Mouse (Mus musculus) CD4-positive, CD25-positive, alpha-beta regulatory T cell, adult 2 months (primary cell): ENCODE measurements around the gene Irf2.

Experiments
- DNase-seq: peaks from one replicate; pipeline ENCODE4 v3.0.0-alpha.2; 2012; ENCODE audit warnings: low read depth, low spot score

Irf2 gene

DNA sequence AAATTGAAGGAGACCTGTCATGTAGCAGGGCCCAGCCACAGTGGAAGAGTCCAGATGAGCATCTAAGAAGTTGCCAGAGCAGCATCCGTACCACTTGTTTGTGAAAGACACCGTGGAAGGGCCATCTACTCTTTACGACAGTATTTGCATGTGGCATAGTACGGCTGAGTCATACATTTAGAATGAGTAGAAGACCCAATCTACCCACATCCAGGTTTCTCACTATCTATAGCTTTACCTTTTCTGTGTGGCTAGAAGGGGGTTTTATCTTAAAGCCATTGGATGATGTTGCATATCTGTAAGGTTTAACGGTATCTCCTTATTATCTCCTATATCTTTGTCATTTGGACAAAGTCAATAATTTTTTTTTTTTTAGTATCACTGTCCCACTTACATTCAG, 59.7 kb downstream of the Irf2 start:
- DNase-seq, result no peak

- no peak for DNase-seq
Observed at GRCm38 (mm10) chr8:46799706-46800105, 60.2 kb downstream of the Irf2 start.

DNA sequence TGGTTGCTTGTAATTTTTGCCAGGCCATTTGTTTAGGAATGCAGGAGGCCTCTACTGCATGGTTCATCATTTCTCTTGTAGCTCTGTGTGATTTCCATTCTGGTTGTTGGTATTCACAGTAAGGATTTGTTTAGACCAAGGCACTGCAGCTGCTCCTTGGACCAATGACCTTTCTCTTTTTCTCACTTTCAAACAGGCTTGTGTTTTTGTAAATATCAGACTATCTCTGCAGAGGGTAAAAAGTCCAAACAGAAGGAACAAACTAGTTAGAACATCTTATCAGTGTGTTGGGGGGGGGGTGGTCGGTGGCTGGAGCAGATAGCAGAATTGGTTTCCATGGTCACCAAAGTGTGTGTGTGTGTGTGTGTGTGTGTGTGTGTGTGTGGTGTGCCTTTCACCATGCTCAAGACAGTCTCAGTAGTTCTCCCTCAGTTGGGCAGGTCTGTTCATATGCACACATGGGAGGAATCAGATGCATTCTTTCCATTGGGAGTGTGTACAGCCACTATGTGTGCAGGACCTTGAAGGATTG, 61.7 kb downstream of the Irf2 start:
- no peak for DNase-seq

- DNase-seq, result no peak
Observed at GRCm38 (mm10) chr8:46802009-46802408, 62.5 kb downstream of the Irf2 start.

DNA sequence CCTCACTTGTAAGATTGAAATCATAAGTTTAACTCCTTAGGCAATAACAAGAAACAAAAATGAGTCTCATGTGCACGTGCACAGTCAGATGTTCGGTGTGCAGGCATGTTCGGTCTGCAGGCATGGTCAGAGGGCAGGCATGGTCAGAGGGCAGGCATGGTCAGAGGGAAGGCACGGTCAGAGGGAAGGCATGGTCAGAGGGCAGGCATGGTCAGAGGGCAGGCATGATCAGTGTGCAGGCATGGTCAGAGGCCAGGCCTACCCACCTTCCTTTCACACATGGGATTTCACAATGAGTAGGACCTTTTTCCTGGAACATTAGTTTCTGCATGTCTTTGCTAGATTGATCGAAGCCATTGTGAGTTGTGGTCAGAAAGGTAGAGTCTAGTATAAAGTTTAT, 65.2 kb downstream of the Irf2 start:
- DNase-seq, result no peak

DNA sequence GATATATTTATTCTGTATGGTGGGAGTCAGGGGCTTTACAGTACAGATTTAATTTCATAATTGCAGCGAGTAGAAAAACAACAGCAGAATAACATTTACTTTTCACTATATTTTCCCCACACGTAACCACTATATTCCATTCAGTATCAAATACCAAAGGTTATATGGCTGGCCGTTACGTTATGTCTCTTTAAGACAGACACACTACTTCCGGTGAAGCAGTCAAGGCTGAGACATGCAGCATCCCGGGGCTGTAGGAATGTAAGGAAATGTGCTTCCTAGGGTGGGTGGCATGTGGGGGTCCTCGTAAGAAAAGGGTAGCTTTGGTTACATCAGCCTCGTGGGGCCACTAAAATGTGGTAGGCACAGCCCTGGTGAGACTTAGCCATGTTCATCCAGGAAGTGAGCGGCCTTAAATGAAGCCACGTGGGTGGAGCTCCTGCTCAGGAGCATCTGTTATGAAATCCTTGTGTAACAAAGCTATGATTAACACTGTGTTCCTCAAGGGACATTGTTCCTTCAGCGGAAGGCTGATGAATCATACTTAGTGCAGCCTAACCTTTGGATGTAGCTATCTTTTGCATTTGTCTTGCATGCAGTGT, 71.6 kb downstream of the Irf2 start:
- no peak for DNase-seq

DNA sequence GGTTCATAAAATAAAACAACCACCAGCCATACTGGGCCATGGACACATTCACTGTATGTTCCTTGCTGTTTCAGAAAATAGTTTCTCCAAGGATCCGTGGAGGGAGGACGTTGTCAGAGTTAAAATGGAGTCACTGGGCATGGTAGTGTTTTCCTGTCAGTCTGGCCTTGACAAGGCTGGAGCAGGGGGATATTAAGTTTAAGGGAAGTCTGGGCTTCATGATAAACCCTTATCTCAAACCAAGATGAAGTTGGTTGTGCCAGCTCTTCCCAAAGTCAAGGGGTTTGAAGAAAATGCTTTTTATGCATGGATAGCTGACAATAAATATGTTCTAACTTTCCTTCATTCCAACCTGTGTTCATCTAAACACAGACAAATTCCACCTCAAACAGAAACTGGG, 72.4 kb downstream of the Irf2 start:
- DNase-seq, result no peak

DNA sequence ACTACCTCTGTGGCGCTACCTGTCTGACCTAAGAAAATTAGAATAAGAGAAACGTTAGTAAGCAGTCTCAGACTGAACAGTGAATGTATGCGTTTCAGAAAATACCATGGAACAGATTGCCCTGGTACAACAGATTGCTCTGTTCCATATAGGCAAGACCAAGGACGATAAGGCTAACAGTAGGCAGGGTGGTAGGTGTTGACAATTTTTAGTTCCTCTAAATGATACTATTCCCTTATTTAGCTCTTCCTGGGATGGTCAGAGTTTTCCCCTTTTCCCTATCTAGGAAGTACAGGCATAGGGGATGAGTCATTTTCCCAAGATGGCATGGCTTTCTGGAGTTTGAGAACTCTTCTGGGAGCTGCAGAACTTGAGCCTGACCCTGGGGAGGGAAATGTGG, 73.4 kb downstream of the Irf2 start:
- no peak for DNase-seq

GRCm38 (mm10) chr8:46818106-46818989, 78.8 kb downstream of the Irf2 start:
- no peak for DNase-seq

GRCm38 (mm10) chr8:46818990-46819288, 79.4 kb downstream of the Irf2 start:
- DNase-seq, result no peak

- DNase-seq, result no peak
Observed at GRCm38 (mm10) chr8:46828734-46829413, 89.3 kb downstream of the Irf2 start.

GRCm38 (mm10) chr8:46829414-46830111, 90.0 kb downstream of the Irf2 start:
- no peak for DNase-seq

DNA sequence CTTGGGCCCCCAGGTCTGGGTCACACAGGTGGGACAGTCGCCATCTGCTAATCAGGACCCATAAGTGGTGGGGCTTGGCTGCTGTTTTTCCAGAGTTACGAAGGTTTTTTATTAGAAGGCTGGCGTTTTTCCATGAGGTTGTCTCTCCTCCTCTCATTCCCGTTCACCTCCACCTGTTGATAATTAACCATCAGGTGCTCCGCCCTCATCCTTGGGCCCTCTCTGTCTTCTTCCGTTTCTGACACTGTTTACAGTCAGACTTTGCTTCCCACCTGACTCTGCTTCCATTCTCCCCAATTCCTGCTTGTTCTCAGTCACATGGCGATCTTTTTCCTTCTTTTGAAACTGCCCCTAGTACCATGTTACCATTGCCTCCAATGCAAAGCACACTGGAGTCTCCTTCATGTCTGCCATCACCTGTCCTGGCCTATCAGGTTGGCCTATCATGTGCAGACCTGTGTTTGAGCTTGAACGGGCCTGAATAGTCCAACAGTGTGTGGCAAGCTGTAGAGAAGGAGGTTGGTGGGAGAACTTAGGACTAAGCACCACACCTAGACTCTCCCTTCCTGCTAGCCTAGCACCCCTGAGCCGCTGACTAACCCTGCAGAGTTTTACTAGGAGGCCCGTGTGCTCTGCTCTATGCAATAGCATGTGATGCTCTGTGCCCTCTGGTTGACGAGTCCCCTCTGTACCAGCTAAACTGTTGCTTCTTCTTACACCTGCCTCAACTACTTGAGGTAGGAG, 90.8 kb downstream of the Irf2 start:
- DNase-seq, result no peak

DNA sequence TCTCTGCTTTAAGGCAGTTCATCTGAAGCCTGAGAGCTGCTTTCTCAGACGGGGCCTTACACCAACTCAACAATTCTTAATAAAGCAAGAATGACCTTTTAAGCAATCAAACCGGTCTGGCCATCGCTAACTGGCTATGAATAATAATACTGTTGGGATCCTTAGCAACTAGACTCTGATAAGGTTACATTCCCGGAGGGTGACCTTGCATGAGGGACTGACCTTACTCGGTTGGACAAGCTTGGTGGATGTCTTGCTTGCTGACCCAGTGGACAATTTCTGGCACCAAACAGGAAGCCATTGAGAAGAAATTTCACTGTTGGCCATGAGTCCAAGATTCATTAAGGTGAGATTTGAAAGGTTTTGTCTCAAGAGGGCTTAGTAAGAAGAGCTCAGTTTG, 92.4 kb downstream of the Irf2 start:
- DNase-seq, result no peak

DNA sequence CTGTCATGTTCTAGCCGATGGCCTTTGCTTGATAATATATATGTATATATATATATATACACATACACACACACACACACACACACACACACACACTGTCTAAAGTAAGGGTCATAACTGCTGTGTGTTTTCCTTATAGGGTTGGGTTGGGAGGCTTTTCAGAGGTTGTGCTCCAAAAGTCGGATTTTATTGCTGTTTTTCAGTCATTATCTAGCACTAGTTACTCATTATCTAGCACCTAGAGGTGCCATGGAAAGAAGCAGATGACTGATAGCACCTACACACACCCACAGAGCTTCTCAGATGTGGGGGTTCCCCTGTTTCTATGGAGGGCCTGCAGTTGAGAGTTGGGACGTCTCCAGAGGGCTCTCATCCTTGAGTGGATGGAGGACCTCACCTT, 92.9 kb downstream of the Irf2 start:
- no peak for DNase-seq

- no peak for DNase-seq
Observed at GRCm38 (mm10) chr8:46833763-46834162, 94.2 kb downstream of the Irf2 start.

GRCm38 (mm10) chr8:46834440-46834839, 94.9 kb downstream of the Irf2 start:
- DNase-seq, result no peak

DNA sequence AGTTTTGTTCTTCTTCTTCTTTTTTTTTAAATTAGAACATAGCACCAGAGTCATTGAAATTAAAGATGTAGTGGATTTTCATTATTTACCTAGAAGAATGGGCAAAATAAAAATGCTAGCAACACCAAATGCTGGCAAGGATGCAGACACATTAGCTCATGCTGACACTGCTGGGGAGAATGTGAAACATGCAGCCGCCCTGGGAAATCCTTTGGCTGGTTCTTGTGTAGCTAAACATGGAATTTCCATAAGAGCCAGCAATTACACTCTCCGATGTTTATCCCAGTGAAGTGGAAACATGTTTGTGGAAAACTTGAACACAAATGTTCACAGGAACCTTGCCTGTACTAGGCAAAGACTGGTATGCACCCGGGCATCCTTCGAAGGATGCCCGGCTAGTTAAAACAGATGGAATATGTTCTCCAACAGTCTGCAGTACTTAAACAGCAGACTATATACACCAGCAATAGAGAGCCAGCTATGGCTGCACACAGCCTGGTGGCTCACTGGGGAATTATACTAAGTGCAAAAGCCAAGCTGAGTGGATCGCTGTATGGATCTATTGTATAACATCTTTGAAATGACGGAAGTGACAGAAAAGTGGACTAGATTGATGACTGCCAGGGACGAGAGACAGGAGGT, 96.6 kb downstream of the Irf2 start:
- no peak for DNase-seq

- DNase-seq, result no peak
Observed at GRCm38 (mm10) chr8:46836949-46837348, 97.4 kb downstream of the Irf2 start.

DNA sequence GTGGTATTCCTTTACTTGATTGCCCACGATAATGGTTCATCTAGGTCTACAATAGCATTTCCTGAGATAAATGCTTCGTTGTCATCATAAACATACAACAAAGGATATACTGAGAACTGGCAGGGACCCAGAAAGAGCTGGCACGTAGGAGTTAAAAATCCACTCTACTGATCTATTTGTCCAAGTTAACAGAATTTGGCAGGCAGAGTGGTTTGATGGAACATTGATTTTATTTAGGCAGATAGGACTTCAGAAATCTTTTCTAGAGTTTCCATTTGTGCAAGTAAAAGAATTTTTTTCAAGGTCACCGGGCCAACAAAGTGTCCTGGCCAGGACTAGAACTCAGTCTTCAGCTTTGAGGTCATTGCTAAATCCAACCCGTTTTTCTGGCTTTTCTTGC, 98.5 kb downstream of the Irf2 start:
- no peak for DNase-seq

DNA sequence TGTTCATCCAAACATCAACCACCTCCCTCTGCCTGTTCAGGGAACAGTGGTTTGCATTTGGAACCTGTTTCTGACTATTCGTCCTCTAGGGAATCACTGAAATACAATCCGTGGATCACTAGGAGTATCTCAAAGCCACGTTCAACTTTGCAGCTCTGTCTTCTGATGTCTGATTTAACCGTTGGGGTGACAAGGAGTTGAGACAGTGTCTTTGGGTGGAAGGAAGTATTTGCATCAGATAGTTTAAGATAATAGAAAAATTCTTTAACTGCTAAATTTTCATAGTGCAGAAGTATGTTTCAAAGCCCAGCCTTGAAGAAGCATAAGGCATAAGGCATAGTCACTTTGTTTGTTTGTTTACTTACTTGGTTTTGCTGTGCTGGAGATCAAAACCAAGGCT, 100.9 kb downstream of the Irf2 start:
- DNase-seq, result no peak
